Mouse (Mus musculus): ENCODE data around the gene Ttc26. TPM values are rescaled to one million over a fixed set of nuclear protein-coding genes. Genes with fewer than 3 reads are reported as not detected.

Ttc26 gene
- under 1 TPM in 1 of 3 experiments, not detected in 2; 0.14 TPM for polyA plus RNA-seq (2017; shearing (Covaris generic))

GRCm38 (mm10) chr6:38381129-38381771, at the start of gene Ttc26:
Gene Ttc26, plus strand, starts transcription at chr6:38381469.
- ATAC-seq: peak; percentile 98

- ATAC-seq: no peak
These were observed 46.0 kb upstream of the Ttc26 start for GRCm38 (mm10) chr6:38335264-38335663.

- no peak for ATAC-seq
These were observed 44.0 kb upstream of the Ttc26 start for GRCm38 (mm10) chr6:38337166-38337705.

- ATAC-seq: peak; percentile 36
These were observed 43.3 kb upstream of the Ttc26 start for GRCm38 (mm10) chr6:38337951-38338350.

GRCm38 (mm10) chr6:38339078-38339477, 42.2 kb upstream of the Ttc26 start:
- ATAC-seq: no peak

- peak; percentile 51 for ATAC-seq
These were observed 39.3 kb upstream of the Ttc26 start for GRCm38 (mm10) chr6:38341751-38342665.

GRCm38 (mm10) chr6:38342666-38342992, 38.6 kb upstream of the Ttc26 start:
- peak; percentile 19 for ATAC-seq

- ATAC-seq: no peak
These were observed 37.7 kb upstream of the Ttc26 start for GRCm38 (mm10) chr6:38343581-38343980.

- peak; percentile 29 for ATAC-seq
These were observed 37.1 kb upstream of the Ttc26 start for GRCm38 (mm10) chr6:38344006-38344670.

GRCm38 (mm10) chr6:38345796-38346195, 35.5 kb upstream of the Ttc26 start:
- ATAC-seq: peak; percentile 64

GRCm38 (mm10) chr6:38347875-38348274, 33.4 kb upstream of the Ttc26 start:
- no peak for ATAC-seq

GRCm38 (mm10) chr6:38348811-38349453, 32.3 kb upstream of the Ttc26 start:
- ATAC-seq: no peak

- no peak for ATAC-seq
These were observed 31.5 kb upstream of the Ttc26 start for GRCm38 (mm10) chr6:38349806-38350205.

- peak; percentile 25 for ATAC-seq
These were observed 29.3 kb upstream of the Ttc26 start for GRCm38 (mm10) chr6:38351930-38352329.

- peak; percentile 5 for ATAC-seq
These were observed 28.8 kb upstream of the Ttc26 start for GRCm38 (mm10) chr6:38352451-38352850.

GRCm38 (mm10) chr6:38353181-38353580, 28.1 kb upstream of the Ttc26 start:
- ATAC-seq: no peak

GRCm38 (mm10) chr6:38353811-38354722, 27.2 kb upstream of the Ttc26 start, which contains the start of gene Zc3hav1:
Gene Zc3hav1, minus strand, starts transcription at chr6:38354603.
- ATAC-seq: peak; percentile 83

- ATAC-seq: no peak
These were observed 26.4 kb upstream of the Ttc26 start for GRCm38 (mm10) chr6:38354723-38355353.

- ATAC-seq: no peak
These were observed 25.9 kb upstream of the Ttc26 start for GRCm38 (mm10) chr6:38355354-38355823.

- ATAC-seq: no peak
These were observed 25.4 kb upstream of the Ttc26 start for GRCm38 (mm10) chr6:38355862-38356261.

Measured in inflammation-experienced regulatory T-cells, adult 6 months (primary cell).